Mouse (Mus musculus): ENCODE data around the gene Tubg2.
"Not testable (repeated sequence)": the region's sequence is repeated elsewhere in the genome, so short reads cannot be mapped to it uniquely, and the experiment has no call there.

Tubg2 gene

GRCm38 (mm10) chr11:101140164-101140819 is 15.4 kb upstream of the Tubg2 start:
- DNase-seq = no peak

- no peak for DNase-seq
Observed at GRCm38 (mm10) chr11:101141088-101141487, 14.6 kb upstream of the Tubg2 start.

- DNase-seq = no peak
Observed at GRCm38 (mm10) chr11:101142215-101142967, 13.3 kb upstream of the Tubg2 start.

- peak; percentile 63 for DNase-seq
Observed at GRCm38 (mm10) chr11:101143338-101144225, 12.1 kb upstream of the Tubg2 start.

- DNase-seq = no peak
Observed at GRCm38 (mm10) chr11:101146377-101146776, 9.3 kb upstream of the Tubg2 start.

GRCm38 (mm10) chr11:101148751-101149150 is 7.0 kb upstream of the Tubg2 start:
- no peak for DNase-seq

GRCm38 (mm10) chr11:101149178-101150105 is 6.3 kb upstream of the Tubg2 start:
- DNase-seq = no peak

- DNase-seq = no peak
Observed at GRCm38 (mm10) chr11:101151063-101151462, 4.6 kb upstream of the Tubg2 start.

- no peak for DNase-seq
Observed at GRCm38 (mm10) chr11:101152825-101153224, 2.9 kb upstream of the Tubg2 start.

GRCm38 (mm10) chr11:101154648-101155047 is 1.1 kb upstream of the Tubg2 start:
- DNase-seq = no peak

GRCm38 (mm10) chr11:101155151-101155550 is 556 bp upstream of the Tubg2 start:
- no peak for DNase-seq

- not testable (repeated sequence) for DNase-seq
Observed at GRCm38 (mm10) chr11:101160151-101160550, 4.4 kb downstream of the Tubg2 start.

- DNase-seq = not testable (repeated sequence)
Observed at GRCm38 (mm10) chr11:101160981-101161505, 5.3 kb downstream of the Tubg2 start.

GRCm38 (mm10) chr11:101161551-101161950 is 5.8 kb downstream of the Tubg2 start:
- DNase-seq = no peak

- no peak for DNase-seq
Observed at GRCm38 (mm10) chr11:101162301-101162700, 6.6 kb downstream of the Tubg2 start.

GRCm38 (mm10) chr11:101162772-101163171 is 7.1 kb downstream of the Tubg2 start:
- DNase-seq = no peak

GRCm38 (mm10) chr11:101163476-101164350 is 8.0 kb downstream of the Tubg2 start:
- no peak for DNase-seq

GRCm38 (mm10) chr11:101164351-101164665 is 8.6 kb downstream of the Tubg2 start:
- DNase-seq = peak; percentile 56

GRCm38 (mm10) chr11:101164677-101165580 is 9.2 kb downstream of the Tubg2 start:
- DNase-seq = no peak

- no peak for DNase-seq
Observed at GRCm38 (mm10) chr11:101166357-101166756, 10.7 kb downstream of the Tubg2 start.
